Mouse (Mus musculus) pancreas, adult 10 weeks (tissue): ENCODE data around the gene Ss18l1. TPM values are rescaled to one million over a fixed set of nuclear protein-coding genes. Genes with fewer than 3 reads are reported as not detected.

Experiments used
- polyA plus RNA-seq: library from polyadenylated mRNA; stranded (reverse); fragments of 350-450 nt; fragmentation: Illumina TruSeq; extraction: RNeasy Lipid Tissue Mini Kit (QIAGEN cat#74804); gene quantifications from one replicate; pipeline ENCODE4 v1.2.3, GENCODE M21; 2015; ENCODE audit warnings: low read depth, low replicate concordance; ENCODE audit not compliant: insufficient read depth

Ss18l1 gene
- 1.3 TPM for polyA plus RNA-seq

DNA sequence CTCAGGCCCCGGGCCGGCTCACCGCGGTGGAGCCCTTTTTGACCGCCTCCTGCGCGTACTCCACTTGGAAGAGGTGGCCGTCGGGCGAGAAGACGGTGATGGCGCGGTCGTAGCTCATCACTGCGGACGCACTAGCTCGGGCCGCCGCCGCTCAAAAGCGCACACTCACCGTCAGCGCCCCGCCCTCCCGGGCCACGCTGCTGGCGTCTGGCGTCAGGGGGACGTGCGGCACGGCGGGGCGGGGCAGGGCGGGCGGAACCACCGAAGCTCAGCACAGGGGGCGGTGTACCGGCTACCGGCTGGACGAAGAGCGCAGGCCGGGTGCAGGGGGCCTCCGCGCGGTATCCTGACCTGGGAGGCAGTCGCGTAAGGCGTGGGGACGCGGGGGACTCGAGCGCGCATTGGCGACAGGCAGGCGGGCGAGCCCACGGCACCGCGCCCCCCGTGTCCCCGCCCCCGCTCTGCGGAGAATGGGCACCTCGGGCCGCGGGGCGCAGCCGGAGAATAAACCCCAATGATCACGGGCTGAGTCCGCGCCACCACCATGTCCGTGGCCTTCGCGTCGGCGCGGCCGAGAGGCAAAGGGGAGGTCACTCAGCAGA is at the start of gene Ss18l1, which contains the start of gene Psma7:
Gene Ss18l1, plus strand, starts transcription at position 254 of the 602 bp plus-strand sequence.
Gene Psma7, minus strand, starts transcription at position 178 of the 602 bp plus-strand sequence.

DNA sequence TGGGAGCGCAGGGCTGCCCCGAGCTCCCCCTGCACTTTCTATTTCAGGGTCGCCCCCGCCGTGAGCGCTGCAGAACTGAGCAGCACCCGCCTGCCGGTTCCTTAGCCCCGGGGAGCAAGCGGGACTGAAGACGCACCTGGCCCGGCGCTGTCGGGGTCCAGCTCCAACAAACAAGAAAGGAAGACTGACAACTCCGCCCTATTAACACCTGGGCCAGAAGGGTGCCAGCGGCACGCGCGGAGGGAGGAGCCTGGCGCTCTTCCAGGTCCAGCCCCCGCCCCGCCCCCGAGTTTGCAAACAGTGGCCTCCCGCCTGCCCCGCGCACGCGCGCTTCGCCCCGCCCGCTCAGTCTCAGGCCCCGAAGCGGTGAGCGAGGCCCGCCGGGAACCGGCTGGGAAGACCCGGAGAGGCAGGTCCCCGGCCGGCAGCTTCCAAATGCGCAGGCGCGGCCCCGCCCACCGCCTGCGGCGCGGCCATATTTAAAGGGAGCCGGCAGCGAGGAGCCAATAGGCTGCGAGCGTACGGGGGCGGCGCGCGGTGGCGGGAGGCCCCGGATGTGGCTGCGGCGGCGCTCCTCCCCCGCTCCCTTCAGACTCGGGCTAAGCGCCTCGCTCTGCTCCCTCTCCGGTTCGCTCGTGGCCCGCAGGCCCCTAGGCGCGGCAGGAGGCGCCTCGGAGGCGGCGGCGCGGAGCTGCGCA is 17.8 kb upstream of the Ss18l1 start, which contains the start of gene Lsm14b:
Gene Lsm14b, plus strand, starts transcription at position 587 of the 698 bp plus-strand sequence.

DNA sequence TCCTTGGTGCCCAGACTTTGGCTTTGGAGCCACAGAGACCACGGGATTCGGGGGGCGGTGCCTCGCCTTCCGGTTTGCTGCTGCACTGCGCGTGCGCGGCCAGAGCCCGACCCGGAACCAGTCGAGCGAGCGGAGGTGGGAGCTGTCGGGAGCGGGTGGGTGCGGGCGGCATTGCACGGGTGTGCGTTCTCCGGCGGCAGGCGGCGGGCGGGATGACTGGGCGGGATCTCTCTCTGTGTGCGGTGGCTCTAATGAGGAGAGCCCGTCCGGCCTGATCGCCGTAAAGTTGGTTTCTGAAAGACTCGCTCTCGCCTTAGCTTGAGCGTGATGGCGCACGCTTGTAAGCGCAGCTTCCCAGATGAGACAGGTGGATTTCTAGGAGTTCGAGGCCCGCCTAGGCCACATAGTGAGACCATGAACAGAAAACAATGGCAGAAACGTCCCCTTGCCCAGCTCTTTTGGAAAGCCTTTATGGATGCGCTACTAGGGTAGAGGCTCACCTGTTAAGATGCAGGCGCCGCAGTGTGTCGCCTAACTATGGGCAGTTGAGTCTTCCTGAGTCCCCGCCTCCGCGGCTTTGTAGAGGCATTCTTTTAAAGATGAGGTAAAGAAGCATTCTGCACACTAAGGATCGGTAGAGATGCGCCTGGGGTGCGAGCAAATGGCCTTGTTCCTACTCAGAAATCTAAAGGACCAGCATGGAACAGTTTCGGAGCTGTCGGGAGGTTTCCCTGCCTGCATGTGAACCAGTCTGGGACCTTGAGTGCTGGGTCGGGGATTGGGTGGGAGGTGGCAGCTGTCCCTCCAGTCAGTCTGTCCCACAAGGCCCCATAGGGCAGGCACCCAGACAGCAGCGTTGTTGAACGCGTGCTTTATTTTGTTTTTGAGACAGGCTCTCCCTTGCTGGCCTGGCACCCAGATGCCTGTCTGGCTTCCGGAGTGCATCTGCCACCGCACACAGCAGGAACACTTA is 28.5 kb downstream of the Ss18l1 start, which contains the start of gene Mtg2:
Gene Mtg2, plus strand, starts transcription at position 108 of the 973 bp plus-strand sequence.

DNA sequence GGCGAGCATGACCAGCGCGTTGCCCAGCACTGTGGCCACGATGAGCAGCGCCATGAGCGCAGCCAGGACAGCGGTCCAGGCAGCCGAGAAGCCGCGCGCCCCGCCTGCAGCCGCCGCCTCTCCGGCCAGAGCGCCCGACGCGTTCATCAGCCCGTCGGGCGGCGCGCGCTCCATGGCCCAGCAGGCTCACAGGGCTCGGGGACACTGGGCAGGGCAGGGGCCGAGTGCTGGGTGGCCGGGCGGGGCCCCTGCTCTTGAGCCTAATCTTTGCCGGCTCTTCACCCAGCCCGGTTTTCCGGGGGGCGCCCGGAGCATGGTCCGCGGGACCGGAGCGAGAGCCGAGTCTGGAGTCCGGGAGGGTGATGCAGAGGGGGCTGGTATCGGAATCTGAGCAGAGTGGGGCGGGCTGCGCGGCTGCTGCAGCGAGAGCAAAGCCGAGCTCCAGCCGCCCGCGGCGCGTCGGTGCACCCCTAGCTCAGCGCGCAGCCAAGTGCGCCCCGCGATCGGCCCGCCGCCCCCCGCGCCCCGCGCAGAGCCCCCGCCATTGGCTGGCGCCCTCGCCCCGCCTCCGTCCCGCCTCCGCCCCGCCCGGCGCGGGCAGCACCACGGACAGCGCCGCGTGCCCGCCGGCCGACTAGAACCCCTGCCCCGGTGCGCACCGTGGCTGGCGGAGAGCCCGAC is 61.8 kb downstream of the Ss18l1 start, which contains the start of gene Hrh3:
Gene Hrh3, minus strand, starts transcription at position 511 of the 681 bp plus-strand sequence.

DNA sequence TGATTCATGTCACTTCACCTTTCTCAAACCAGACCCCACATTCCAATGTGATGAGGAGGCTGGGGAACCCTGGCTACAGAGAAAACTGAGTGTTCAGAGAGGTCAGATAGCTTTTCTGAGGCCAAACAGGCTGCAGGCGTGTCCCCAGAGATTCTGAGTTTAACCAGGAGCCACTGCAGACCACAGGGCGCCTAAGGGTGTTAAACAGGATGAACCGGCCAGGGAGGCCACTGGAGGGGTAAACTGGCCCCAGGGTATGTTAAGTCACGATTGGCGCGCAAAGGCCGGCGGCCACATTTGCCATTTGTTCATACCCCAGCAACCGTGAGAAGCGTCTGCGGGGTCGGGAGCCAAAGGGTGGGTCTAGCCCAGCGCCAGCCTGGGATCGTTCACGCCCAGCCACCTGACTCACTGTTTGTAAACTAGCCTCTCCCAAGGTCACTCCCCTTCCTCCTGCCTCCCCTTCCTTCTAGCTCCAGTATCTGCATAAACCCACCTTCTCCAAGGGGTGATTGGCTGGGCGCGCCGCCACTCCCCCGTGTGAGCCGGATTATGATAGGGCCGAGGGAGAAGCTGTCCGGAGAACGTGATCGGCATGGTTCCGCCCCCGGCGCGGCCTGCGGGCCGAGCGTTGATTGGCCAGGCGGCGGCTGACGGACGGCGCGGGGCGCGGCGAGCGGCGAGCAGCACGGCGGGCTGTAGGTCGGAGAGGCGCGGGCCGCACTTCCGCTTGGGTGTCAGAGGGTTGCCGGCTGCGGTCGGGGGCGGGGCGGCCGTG is 76.5 kb downstream of the Ss18l1 start, which contains the start of gene Osbpl2:
Gene Osbpl2, plus strand, starts transcription at position 646 of the 778 bp plus-strand sequence.

Other genes starting within 250 kb of the Ss18l1 start
- gene Taf4, start 65.9 kb upstream of the Ss18l1 start, polyA plus RNA-seq, result 8.8 TPM
- gene Lsm14b, start 17.5 kb upstream of the Ss18l1 start, polyA plus RNA-seq, result 9.6 TPM
- gene Psma7, start 76 bp upstream of the Ss18l1 start, polyA plus RNA-seq, result 46.3 TPM
- 8.2 TPM for gene Mtg2, start 28.1 kb downstream of the Ss18l1 start, polyA plus RNA-seq
- not detected for gene Hrh3, start 62.0 kb downstream of the Ss18l1 start, polyA plus RNA-seq
- 13.8 TPM for gene Osbpl2, start 76.8 kb downstream of the Ss18l1 start, polyA plus RNA-seq
- 27.7 TPM for gene Adrm1, start 129.0 kb downstream of the Ss18l1 start, polyA plus RNA-seq
- 23.8 TPM for gene Lama5, start 183.3 kb downstream of the Ss18l1 start, polyA plus RNA-seq
- gene Rps21, start 214.9 kb downstream of the Ss18l1 start, polyA plus RNA-seq, result 683 TPM
- gene Cables2, start 231.0 kb downstream of the Ss18l1 start, polyA plus RNA-seq, result 7.8 TPM
- gene Rbbp8nl, start 247.4 kb downstream of the Ss18l1 start, polyA plus RNA-seq, result not detected